Mouse (Mus musculus) midbrain, embryonic 14.5 days (tissue): ENCODE measurements around the gene Slc19a2. TPM values are rescaled to one million over a fixed set of nuclear protein-coding genes. Genes with fewer than 3 reads are reported as not detected.

Source experiments
- polyA plus RNA-seq: library from polyadenylated mRNA; unstranded; fragments of >200 nt; fragmentation: Nextera tagmentation; extraction: Ambion mirVana; gene quantifications from 2 replicates; pipeline ENCODE4 v1.2.1, GENCODE M21; 2014

The Slc19a2 gene
- polyA plus RNA-seq, 1 experiment from 2014 or later = 8.0 TPM

Other genes starting within 250 kb of the Slc19a2 start
- gene Sele, start 200.8 kb upstream of the Slc19a2 start, polyA plus RNA-seq = not detected in 2 replicates
- gene Sell, start 187.1 kb upstream of the Slc19a2 start, polyA plus RNA-seq = 0.33 TPM in 1 of 2 replicates, not detected in the other
- not detected in 2 replicates for gene Selp, start 133.8 kb upstream of the Slc19a2 start, polyA plus RNA-seq
- gene F5, start 97.2 kb upstream of the Slc19a2 start, polyA plus RNA-seq = 0.05 and 0.07 TPM in 2 replicates
- gene Ccdc181, start 26.5 kb downstream of the Slc19a2 start, polyA plus RNA-seq = 19.9 and 25.4 TPM in 2 replicates
- 27.7 and 29.4 TPM in 2 replicates for gene Nme7, start 55.1 kb downstream of the Slc19a2 start, polyA plus RNA-seq
- gene Blzf1, start 58.4 kb downstream of the Slc19a2 start, polyA plus RNA-seq = 28.3 and 28.9 TPM in 2 replicates
- 133 and 164 TPM in 2 replicates for gene Atp1b1, start 209.3 kb downstream of the Slc19a2 start, polyA plus RNA-seq